Mouse (Mus musculus): ENCODE data around the gene Ppfibp1. TPM values are rescaled to one million over a fixed set of nuclear protein-coding genes. Genes with fewer than 3 reads are reported as not detected.
A peak's percentile ranks its signal among the peaks of the same experiment; 100 is the strongest.

Gene Ppfibp1
- polyA plus RNA-seq, 1 experiment from 2014 or later = 45.7 TPM

GRCm38 (mm10) chr6:147043633-147044032, 155.3 kb downstream of the Ppfibp1 start:
- no peaks in the 10 kb centered on the region for H3K9me3 ChIP-seq (replicated peaks; ENCODE audit: control insufficient read depth, low read length)
- no peak for ATAC-seq (replicated peaks; ENCODE audit: insufficient number of reproducible peaks, low FRiP score, low TSS enrichment, low read depth)
- peak overlapping the region; percentile 60 for H3K4me2 ChIP-seq (ENCODE audit: low read depth, low read length)
- no peaks in the 10 kb centered on the region for H3K27me3 ChIP-seq (ENCODE audit: control insufficient read depth, insufficient read depth, low read length)
- H3K36me3 ChIP-seq (replicated peaks; ENCODE audit: control insufficient read depth, insufficient read depth, low read depth, low read length) = no peaks in the 10 kb centered on the region
- no peak overlapping the region for H3K27ac ChIP-seq (replicated peaks; ENCODE audit: low read depth, low read length)
- no peaks in the 10 kb centered on the region for H3K4me1 ChIP-seq (ENCODE audit: control insufficient read depth, insufficient read depth, low read length)
- H3K4me3 ChIP-seq (ENCODE audit: low read depth, low read length) = peak overlapping the region; percentile 93
- 50% methylated on average over 7 of the region's 7 CpGs for WGBS
- no peak for DNase-seq (ENCODE audit: low spot score)
- H3K9ac ChIP-seq (replicated peaks; ENCODE audit: low read length) = peak overlapping the region; percentile 98

GRCm38 (mm10) chr6:147049239-147049805, 161.0 kb downstream of the Ppfibp1 start:
- DNase-seq (ENCODE audit: low spot score) (no peak), ATAC-seq (replicated peaks; ENCODE audit: insufficient number of reproducible peaks, low FRiP score, low TSS enrichment, low read depth) (no peak)
- Histone ChIP-seq H3K4me1 (ENCODE audit: control insufficient read depth, insufficient read depth, low read length) (no peaks in the 10 kb centered on the region), H3K4me3 (ENCODE audit: low read depth, low read length) (no peak overlapping the region), H3K9ac (replicated peaks; ENCODE audit: low read length) (no peak overlapping the region), H3K27me3 (ENCODE audit: control insufficient read depth, insufficient read depth, low read length) (no peaks in the 10 kb centered on the region), H3K9me3 (replicated peaks; ENCODE audit: control insufficient read depth, low read length) (no peaks in the 10 kb centered on the region), H3K36me3 (replicated peaks; ENCODE audit: control insufficient read depth, insufficient read depth, low read depth, low read length) (no peaks in the 10 kb centered on the region; the same call in 1 of the 2 replicates), H3K27ac (replicated peaks; ENCODE audit: low read depth, low read length) (no peak overlapping the region), H3K4me2 (ENCODE audit: low read depth, low read length) (no peak overlapping the region)
- WGBS = 94% methylated on average over 13 of the region's 13 CpGs

GRCm38 (mm10) chr6:147051666-147052065, 163.4 kb downstream of the Ppfibp1 start:
- no peaks in the 10 kb centered on the region for H3K9me3 ChIP-seq (replicated peaks; ENCODE audit: control insufficient read depth, low read length)
- no peaks in the 10 kb centered on the region for H3K4me1 ChIP-seq (ENCODE audit: control insufficient read depth, insufficient read depth, low read length)
- H3K36me3 ChIP-seq (replicated peaks; ENCODE audit: control insufficient read depth, insufficient read depth, low read depth, low read length) = no peaks in the 10 kb centered on the region; the same call in 1 of the 2 replicates
- H3K4me2 ChIP-seq (ENCODE audit: low read depth, low read length) = no peak overlapping the region
- ATAC-seq (replicated peaks; ENCODE audit: insufficient number of reproducible peaks, low FRiP score, low TSS enrichment, low read depth) (no peak), DNase-seq (ENCODE audit: low spot score) (no peak)
- H3K27ac ChIP-seq (replicated peaks; ENCODE audit: low read depth, low read length) = no peak overlapping the region
- WGBS = 94% methylated on average over 8 of the region's 8 CpGs
- H3K27me3 ChIP-seq (ENCODE audit: control insufficient read depth, insufficient read depth, low read length) = no peaks in the 10 kb centered on the region
- no peak overlapping the region for H3K9ac ChIP-seq (replicated peaks; ENCODE audit: low read length)
- no peak overlapping the region for H3K4me3 ChIP-seq (ENCODE audit: low read depth, low read length)

GRCm38 (mm10) chr6:147052440-147052839, 164.2 kb downstream of the Ppfibp1 start:
- 92% methylated on average over 9 of the region's 9 CpGs for WGBS
- H3K27me3 ChIP-seq (ENCODE audit: control insufficient read depth, insufficient read depth, low read length) = no peaks in the 10 kb centered on the region
- H3K4me3 ChIP-seq (ENCODE audit: low read depth, low read length) = no peak overlapping the region
- H3K4me2 ChIP-seq (ENCODE audit: low read depth, low read length) = no peak overlapping the region
- H3K9me3 ChIP-seq (replicated peaks; ENCODE audit: control insufficient read depth, low read length) = no peaks in the 10 kb centered on the region
- H3K36me3 ChIP-seq (replicated peaks; ENCODE audit: control insufficient read depth, insufficient read depth, low read depth, low read length) = no peaks in the 10 kb centered on the region; the same call in 1 of the 2 replicates
- H3K4me1 ChIP-seq (ENCODE audit: control insufficient read depth, insufficient read depth, low read length) = no peaks in the 10 kb centered on the region
- H3K9ac ChIP-seq (replicated peaks; ENCODE audit: low read length) = no peak overlapping the region
- no peak for DNase-seq (ENCODE audit: low spot score)
- no peak for ATAC-seq (replicated peaks; ENCODE audit: insufficient number of reproducible peaks, low FRiP score, low TSS enrichment, low read depth)
- H3K27ac ChIP-seq (replicated peaks; ENCODE audit: low read depth, low read length) = no peak overlapping the region

- Histone ChIP-seq H3K27ac (replicated peaks; ENCODE audit: low read depth, low read length) (no peak overlapping the region), H3K36me3 (replicated peaks; ENCODE audit: control insufficient read depth, insufficient read depth, low read depth, low read length) (no peaks in the 10 kb centered on the region; the same call in 1 of the 2 replicates), H3K4me3 (ENCODE audit: low read depth, low read length) (no peak overlapping the region), H3K4me2 (ENCODE audit: low read depth, low read length) (no peak overlapping the region), H3K27me3 (ENCODE audit: control insufficient read depth, insufficient read depth, low read length) (no peaks in the 10 kb centered on the region), H3K9me3 (replicated peaks; ENCODE audit: control insufficient read depth, low read length) (no peaks in the 10 kb centered on the region), H3K4me1 (ENCODE audit: control insufficient read depth, insufficient read depth, low read length) (no peaks in the 10 kb centered on the region), H3K9ac (replicated peaks; ENCODE audit: low read length) (no peak overlapping the region)
- DNase-seq (ENCODE audit: low spot score) (no peak), ATAC-seq (replicated peaks; ENCODE audit: insufficient number of reproducible peaks, low FRiP score, low TSS enrichment, low read depth) (no peak)
- 82% methylated on average over 19 of the region's 19 CpGs for WGBS
Measured at GRCm38 (mm10) chr6:147053785-147054646, 165.7 kb downstream of the Ppfibp1 start.

DNA sequence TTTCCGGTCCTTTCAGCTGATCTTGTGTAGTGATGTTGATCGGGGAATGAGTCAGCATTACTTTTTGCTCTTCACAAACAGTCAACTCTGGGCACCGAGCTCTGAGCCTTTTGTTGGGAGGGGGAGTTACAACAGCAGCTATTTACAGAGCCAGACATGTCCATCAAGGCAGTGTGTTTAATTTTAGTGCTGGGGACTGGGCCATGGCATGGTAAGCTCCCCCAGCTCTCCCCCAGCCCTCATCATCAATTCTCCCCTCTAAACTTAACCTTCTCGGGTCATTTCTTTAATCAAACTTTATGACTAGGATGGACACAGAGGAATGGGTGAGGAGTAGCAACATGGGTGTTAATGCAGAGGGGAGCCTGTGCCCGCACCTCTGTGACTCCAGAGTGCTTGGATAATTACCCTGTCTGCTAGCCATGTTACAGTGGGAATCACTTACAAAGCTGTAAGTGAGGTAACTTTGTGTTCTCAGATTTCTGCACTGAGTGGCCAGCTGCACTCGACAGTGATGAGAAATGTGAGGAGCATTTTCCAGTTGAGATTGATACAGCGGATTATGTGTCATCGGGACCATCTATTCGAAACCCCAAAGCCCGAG, 167.2 kb downstream of the Ppfibp1 start:
- no peaks in the 10 kb centered on the region for H3K9me3 ChIP-seq (replicated peaks; ENCODE audit: control insufficient read depth, low read length)
- H3K4me1 ChIP-seq (ENCODE audit: control insufficient read depth, insufficient read depth, low read length) = no peaks in the 10 kb centered on the region
- ATAC-seq (replicated peaks; ENCODE audit: insufficient number of reproducible peaks, low FRiP score, low TSS enrichment, low read depth) (no peak), DNase-seq (ENCODE audit: low spot score) (no peak)
- WGBS = 83% methylated on average over 10 of the region's 10 CpGs
- no peak overlapping the region for H3K4me2 ChIP-seq (ENCODE audit: low read depth, low read length)
- H3K9ac ChIP-seq (replicated peaks; ENCODE audit: low read length) = no peak overlapping the region
- H3K4me3 ChIP-seq (ENCODE audit: low read depth, low read length) = no peak overlapping the region
- H3K27ac ChIP-seq (replicated peaks; ENCODE audit: low read depth, low read length) = no peak overlapping the region
- H3K27me3 ChIP-seq (ENCODE audit: control insufficient read depth, insufficient read depth, low read length) = no peaks in the 10 kb centered on the region
- H3K36me3 ChIP-seq (replicated peaks; ENCODE audit: control insufficient read depth, insufficient read depth, low read depth, low read length) = no peaks in the 10 kb centered on the region; the same call in 1 of the 2 replicates

DNA sequence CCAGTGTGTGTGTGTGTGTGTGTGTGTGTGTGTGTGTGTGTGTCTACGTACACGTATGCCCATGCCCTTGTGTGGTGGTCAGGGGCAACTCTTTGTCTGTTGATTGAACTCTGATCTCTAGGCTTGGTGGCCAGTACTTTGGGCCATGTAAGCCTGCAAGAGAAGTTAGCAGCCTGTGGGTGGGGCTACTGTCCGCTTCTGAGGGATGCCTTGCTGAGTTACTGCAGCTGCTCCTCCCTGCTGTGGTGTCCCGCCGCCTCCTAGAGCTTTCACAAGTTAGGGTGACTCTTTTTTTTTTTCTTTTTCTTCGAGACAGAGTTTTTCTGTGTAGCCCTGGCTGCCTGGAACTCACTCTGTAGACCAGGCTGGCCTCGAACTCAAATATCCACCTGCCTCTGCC, 171.0 kb downstream of the Ppfibp1 start:
- Histone ChIP-seq H3K4me3 (ENCODE audit: low read depth, low read length) (no peak overlapping the region), H3K4me1 (ENCODE audit: control insufficient read depth, insufficient read depth, low read length) (no peaks in the 10 kb centered on the region), H3K27me3 (ENCODE audit: control insufficient read depth, insufficient read depth, low read length) (no peaks in the 10 kb centered on the region), H3K36me3 (replicated peaks; ENCODE audit: control insufficient read depth, insufficient read depth, low read depth, low read length) (no peaks in the 10 kb centered on the region; the same call in 1 of the 2 replicates), H3K9me3 (replicated peaks; ENCODE audit: control insufficient read depth, low read length) (no peaks in the 10 kb centered on the region), H3K27ac (replicated peaks; ENCODE audit: low read depth, low read length) (no peak overlapping the region), H3K9ac (replicated peaks; ENCODE audit: low read length) (no peak overlapping the region), H3K4me2 (ENCODE audit: low read depth, low read length) (no peak overlapping the region)
- ATAC-seq (replicated peaks; ENCODE audit: insufficient number of reproducible peaks, low FRiP score, low TSS enrichment, low read depth) (no peak), DNase-seq (ENCODE audit: low spot score) (no peak)
- 72% methylated on average over 7 of the region's 7 CpGs for whole genome bisulfite sequencing

DNA sequence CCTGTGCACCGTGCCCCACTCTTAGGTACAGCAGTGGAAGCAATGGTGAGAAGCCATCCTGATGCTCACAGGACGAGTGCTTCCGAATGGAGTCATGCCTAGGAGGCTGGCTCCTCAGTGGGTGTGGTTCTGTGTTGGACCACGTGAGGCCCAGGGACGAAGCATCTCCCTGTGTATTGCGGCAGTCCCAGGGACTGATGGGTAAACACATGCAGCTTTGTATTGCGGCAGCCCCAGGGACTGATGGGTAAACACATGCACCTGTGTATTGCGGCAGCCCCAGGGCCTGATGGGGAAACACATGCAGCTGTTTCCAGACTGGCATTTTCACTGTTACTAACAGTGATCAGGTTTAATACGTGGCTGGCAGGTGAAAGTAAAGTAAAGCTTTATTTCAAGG, 173.3 kb downstream of the Ppfibp1 start:
- 84% methylated on average over 9 of the region's 9 CpGs for WGBS
- no peak for ATAC-seq (replicated peaks; ENCODE audit: insufficient number of reproducible peaks, low FRiP score, low TSS enrichment, low read depth)
- no peak overlapping the region for H3K9ac ChIP-seq (replicated peaks; ENCODE audit: low read length)
- H3K4me1 ChIP-seq (ENCODE audit: control insufficient read depth, insufficient read depth, low read length) = no peaks in the 10 kb centered on the region
- H3K4me2 ChIP-seq (ENCODE audit: low read depth, low read length) = no peak overlapping the region
- H3K27me3 ChIP-seq (ENCODE audit: control insufficient read depth, insufficient read depth, low read length) = no peaks in the 10 kb centered on the region
- no peak for DNase-seq (ENCODE audit: low spot score)
- no peaks in the 10 kb centered on the region; the same call in 1 of the 2 replicates for H3K36me3 ChIP-seq (replicated peaks; ENCODE audit: control insufficient read depth, insufficient read depth, low read depth, low read length)
- H3K27ac ChIP-seq (replicated peaks; ENCODE audit: low read depth, low read length) = no peak overlapping the region
- H3K9me3 ChIP-seq (replicated peaks; ENCODE audit: control insufficient read depth, low read length) = no peaks in the 10 kb centered on the region
- H3K4me3 ChIP-seq (ENCODE audit: low read depth, low read length) = no peak overlapping the region
